Mouse (Mus musculus): ENCODE data around the gene Abhd12b.

DNA sequence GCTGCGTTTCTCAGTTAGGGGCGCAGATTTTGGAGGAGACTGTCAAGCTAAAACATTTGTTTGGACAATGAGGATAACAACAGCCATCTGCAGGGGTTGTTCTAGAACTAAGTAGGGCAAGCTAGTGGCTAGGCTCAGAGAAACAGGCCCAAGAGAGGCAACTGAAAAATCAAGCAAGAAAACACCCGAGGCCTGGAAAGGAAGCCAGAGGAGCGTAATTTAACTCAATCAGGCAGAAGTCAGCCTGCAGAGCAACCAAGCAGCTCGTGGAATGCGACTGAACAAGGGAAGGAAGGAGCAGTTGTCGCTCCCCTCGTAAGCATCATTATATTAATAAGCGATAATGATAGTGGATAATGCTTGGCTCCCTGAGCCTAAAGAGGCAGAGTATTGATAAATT lies 47.4 kb upstream of the Abhd12b start:
- TF ChIP-seq EP300 (IDR thresholded peaks at IDR 0.05; ENCODE audit: insufficient read depth, low read depth, low read length) (no peak), POLR2A (IDR thresholded peaks at IDR 0.05; ENCODE audit: insufficient read depth, low read depth, low read length) (no peak), CTCF (IDR thresholded peaks at IDR 0.05) (no peak)

Data from heart, adult 2 months (tissue).